8 mouse cellular contexts compared by ENCODE assay signal in genomic region chr7:112684626-112685561, GRCm38 (mm10). TPM values are rescaled to one million over a fixed set of nuclear protein-coding genes. Genes with fewer than 3 reads are reported as not detected.
DNase-seq lines count a peak whose midpoint lies in the region; ATAC-seq and TF ChIP-seq lines count a peak whose summit lies in the region.

No protein-coding gene starts in this region.

- no peaks in the 10 kb centered on the region for H3K9me3 ChIP-seq in ES-E14 (ENCODE audit: control insufficient read depth, insufficient read depth, low read depth, low read length)
- no peaks in the 10 kb centered on the region for H3K9me3 ChIP-seq in heart, embryonic 10.5 days
- no peaks in the 10 kb centered on the region for H3K9me3 ChIP-seq in limb, embryonic 11.5 days (ENCODE audit: control insufficient read depth, low read length)
- no peaks in the 10 kb centered on the region for H3K9me3 ChIP-seq in neural tube, embryonic 13.5 days

- no peak for ATAC-seq in limb, embryonic 11.5 days (ENCODE audit: insufficient number of reproducible peaks, low FRiP score, low TSS enrichment, low read depth)
- peak; percentile 15; the same call in 1 of the 2 replicates for ATAC-seq in neural tube, embryonic 13.5 days (ENCODE audit: low read depth)

- 0 out of 2 replicates have a peak overlapping the region, but pooled peaks have one; percentile 24 for H3K9ac ChIP-seq in ES-E14 (ENCODE audit: insufficient read depth, low read depth, low read length, poor library complexity, severe bottlenecking)
- H3K9ac ChIP-seq in limb, embryonic 11.5 days (ENCODE audit: low read length), result no peak overlapping the region
- H3K9ac ChIP-seq in neural tube, embryonic 13.5 days, result peak overlapping the region; percentile 38; the same call in 1 of the 2 replicates

- H3K4me3 ChIP-seq in ES-E14 (ENCODE audit: insufficient read depth in 1 of 2, low read depth in 1 of 2, low read length in 2 of 2, poor library complexity in 1 of 2, severe bottlenecking in 1 of 2), result peak overlapping the region; percentile 42 to 49; a peak in 3 of 4 replicates
- peak overlapping the region; percentile 48 for H3K4me3 ChIP-seq in heart, embryonic 10.5 days
- no peak overlapping the region for H3K4me3 ChIP-seq in limb, embryonic 11.5 days (ENCODE audit: low read depth, low read length)
- 0 out of 2 replicates have a peak overlapping the region, but pooled peaks have one; percentile 0 for H3K4me3 ChIP-seq in neural tube, embryonic 13.5 days

- in situ Hi-C loops in ES-E14 (cut with MboI; ENCODE audit: low sequenced_read_pairs in 2 of 2, unreplicated experiment in 2 of 2), result no loop called here

- 6% methylated on average over 23 of the region's 23 CpGs for WGBS in heart, embryonic 10.5 days
- 14% methylated on average over 23 of the region's 23 CpGs for WGBS in limb, embryonic 11.5 days
- 7% methylated on average over 23 of the region's 23 CpGs for WGBS in neural tube, embryonic 13.5 days

- H3K27ac ChIP-seq in ES-E14 (ENCODE audit: insufficient read depth, low read depth, low read length, poor library complexity, severe bottlenecking), result 0 out of 2 replicates have a peak overlapping the region, but pooled peaks have one; percentile 1
- peak overlapping the region; percentile 71 for H3K27ac ChIP-seq in heart, embryonic 10.5 days
- no peak overlapping the region for H3K27ac ChIP-seq in limb, embryonic 11.5 days (replicated peaks; ENCODE audit: low read depth, low read length)
- peak overlapping the region; percentile 30; the same call in 1 of the 2 replicates for H3K27ac ChIP-seq in neural tube, embryonic 13.5 days (replicated peaks)

- peaks cover 6% of the 10 kb centered on the region; the same call in 1 of the 2 replicates for H3K36me3 ChIP-seq in ES-E14 (ENCODE audit: control insufficient read depth, insufficient read depth, low read length, poor library complexity, severe bottlenecking)
- H3K36me3 ChIP-seq in heart, embryonic 10.5 days, result no peaks in the 10 kb centered on the region
- H3K36me3 ChIP-seq in limb, embryonic 11.5 days (ENCODE audit: control insufficient read depth, insufficient read depth, low read length), result no peaks in the 10 kb centered on the region
- H3K36me3 ChIP-seq in neural tube, embryonic 13.5 days, result no peaks in the 10 kb centered on the region

- H3K4me2 ChIP-seq in limb, embryonic 11.5 days (ENCODE audit: low read depth, severe bottlenecking), result peak overlapping the region; percentile 20
- H3K4me2 ChIP-seq in neural tube, embryonic 13.5 days, result peak overlapping the region; percentile 40

- peak; percentile 47 for DNase-seq in ES-E14 (ENCODE audit: low read depth, low spot score)
- DNase-seq in embryo, embryonic 9.5 days (ENCODE audit: extremely low spot score), result peak; percentile 63
- no peak for DNase-seq in heart, embryonic 10.5 days (ENCODE audit: low spot score)
- no peak for DNase-seq in limb, embryonic 11.5 days (ENCODE audit: low spot score)
- DNase-seq in B cell, adult 2 months, result no peak
- no peak for DNase-seq in kidney, adult 9 months
- DNase-seq in spleen, adult 18-20 months, result no peak

- peaks cover 33 to 34% of the 10 kb centered on the region in 2 experiments for H3K4me1 ChIP-seq in ES-E14 (ENCODE audit: control insufficient read depth in 2 of 2, insufficient read depth in 2 of 2, low read length in 2 of 2, poor library complexity in 1 of 2)
- peaks cover 83% of the 10 kb centered on the region for H3K4me1 ChIP-seq in heart, embryonic 10.5 days
- H3K4me1 ChIP-seq in limb, embryonic 11.5 days (ENCODE audit: control insufficient read depth, insufficient read depth, low read length), result peaks cover 53% of the 10 kb centered on the region
- peaks cover 90% of the 10 kb centered on the region for H3K4me1 ChIP-seq in neural tube, embryonic 13.5 days (replicated peaks)

- no peaks in the 10 kb centered on the region for H3K27me3 ChIP-seq in heart, embryonic 10.5 days (ENCODE audit: insufficient read depth, poor library complexity, severe bottlenecking)
- H3K27me3 ChIP-seq in limb, embryonic 11.5 days (ENCODE audit: control insufficient read depth, insufficient read depth, low read length), result no peaks in the 10 kb centered on the region
- no peaks in the 10 kb centered on the region; the same call in 1 of the 2 replicates for H3K27me3 ChIP-seq in neural tube, embryonic 13.5 days

TF ChIP-seq in ES-E14, 5 proteins besides CTCF, POLR2A, EP300 and RAD21:
- no peak for TF ChIP-seq HCFC1 (IDR thresholded peaks at IDR 0.05; ENCODE audit: borderline replicate concordance, insufficient read depth, low read length)
- no peak for TF ChIP-seq ZNF384 (IDR thresholded peaks at IDR 0.05; ENCODE audit: low read depth, low read length)
- TF ChIP-seq ZC3H11A (IDR thresholded peaks at IDR 0.05; ENCODE audit: borderline replicate concordance, low read depth, low read length), result no peak
- TF ChIP-seq CHD2 (IDR thresholded peaks at IDR 0.05; ENCODE audit: low read depth, low read length), result no peak
- no peak for TF ChIP-seq MAFK (IDR thresholded peaks at IDR 0.05; ENCODE audit: insufficient read depth, low read depth, low read length)

RNA-seq across cellular contexts. Expression of gene Tead1, which starts 5.8 kb away (rescaled TPM):
- total RNA-seq in ES-E14 (2012; rRNA removed), result 90.5 and 110 TPM in 2 replicates
- 19.7 and 27.2 TPM in 2 replicates for polyA plus RNA-seq in heart, embryonic 10.5 days (2016; fragmentation: Nextera tagmentation; extraction: Ambion mirVana)
- polyA plus RNA-seq in limb, embryonic 11.5 days (2014; fragmentation: Nextera tagmentation; extraction: Ambion mirVana), result 17.8 and 18.3 TPM in 2 replicates
- 18.5 and 19.6 TPM in 2 replicates for polyA plus RNA-seq in neural tube, embryonic 13.5 days (2015; fragmentation: Nextera tagmentation; extraction: Ambion mirVana)

Comparison
In these comparisons a context has a peak if more than half of its experiments do, and no peak if none do; other contexts are left out.
1. DNase-seq: peak in ES-E14 (single experiment) and embryo, embryonic 9.5 days (single experiment); none in heart, embryonic 10.5 days (single experiment), limb, embryonic 11.5 days (single experiment), B cell, adult 2 months (0 of 2), kidney, adult 9 months (single experiment) and spleen, adult 18-20 months (0 of 2).